Mouse (Mus musculus) liver, embryonic 14.5 days (tissue): ENCODE measurements around the gene Anks1.

Experiments
- CTCF ChIP-seq: IDR thresholded peaks from 2 replicates; pipeline ENCODE4 v1.5.1; 2016; ENCODE audit warnings: antibody characterized with exemption, low read depth, control low read depth
- EP300 ChIP-seq: IDR thresholded peaks from 2 replicates; pipeline ENCODE4 v1.6.1; 2016; ENCODE audit warnings: antibody characterized with exemption, low read depth

GRCm38 (mm10) chr17:28012851-28013250, 103.7 kb downstream of the Anks1 start:
- no peak for TF ChIP-seq CTCF
- TF ChIP-seq EP300: no peak
